Mouse (Mus musculus) T-helper 17 cell (primary cell): Measurements from ENCODE around the gene Zfp385b.

Source experiments
- in situ Hi-C, 2 experiments: fragments of 300-600 bp; cut with MboI, MseI; formaldehyde crosslinking; loops; 1 replicate in 1 of 2; 2 replicates in 1 of 2; pipeline ENCODE4 v1.15.1; 2025; ENCODE audit warnings: high pct_unique_total_duplicates in 2 of 2

Gene Zfp385b

DNA sequence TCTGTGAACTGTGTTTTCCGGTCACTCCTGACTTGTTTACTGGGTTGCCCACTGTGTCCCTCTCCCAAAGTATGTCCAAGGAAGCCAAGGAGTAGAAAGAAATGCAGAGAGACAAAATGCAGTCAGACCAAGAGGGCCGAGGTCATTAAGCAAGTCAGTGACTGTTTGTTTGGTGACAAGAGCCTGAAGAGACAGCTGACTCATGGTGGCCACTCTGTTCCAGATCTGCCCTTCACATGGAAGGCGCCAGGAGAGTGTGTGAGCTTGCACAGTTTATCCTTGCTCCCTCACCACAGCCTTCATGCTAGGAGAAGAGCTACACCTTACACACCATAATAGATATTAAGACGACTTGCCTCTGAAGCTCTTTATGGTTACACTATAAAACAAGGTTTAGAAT is 28.6 kb downstream of the Zfp385b start:
- in situ Hi-C loops = no loop called here

DNA sequence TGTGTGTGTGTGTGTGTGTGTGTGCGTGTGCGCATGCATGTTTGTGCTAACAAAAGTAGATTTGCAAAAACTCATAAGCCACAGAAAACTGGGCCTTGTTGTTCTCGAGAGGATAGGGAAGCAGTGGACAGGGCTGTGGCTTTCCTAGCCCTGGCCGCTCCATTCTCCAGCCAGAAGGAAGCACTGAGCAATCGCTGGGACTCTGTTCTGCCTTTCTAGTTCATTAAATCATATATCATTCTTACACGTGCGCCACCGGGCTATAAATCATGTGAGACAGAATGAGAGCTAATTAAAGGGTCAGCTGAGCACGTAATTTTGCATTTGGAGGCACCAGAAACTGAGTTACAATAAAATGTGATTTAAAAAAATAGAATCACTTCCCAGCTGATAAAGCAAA is 29.1 kb downstream of the Zfp385b start:
- in situ Hi-C loops = no loop called here

GRCm38 (mm10) chr2:77781390-77781789 is 38.0 kb downstream of the Zfp385b start:
- in situ Hi-C loops = no loop called here

DNA sequence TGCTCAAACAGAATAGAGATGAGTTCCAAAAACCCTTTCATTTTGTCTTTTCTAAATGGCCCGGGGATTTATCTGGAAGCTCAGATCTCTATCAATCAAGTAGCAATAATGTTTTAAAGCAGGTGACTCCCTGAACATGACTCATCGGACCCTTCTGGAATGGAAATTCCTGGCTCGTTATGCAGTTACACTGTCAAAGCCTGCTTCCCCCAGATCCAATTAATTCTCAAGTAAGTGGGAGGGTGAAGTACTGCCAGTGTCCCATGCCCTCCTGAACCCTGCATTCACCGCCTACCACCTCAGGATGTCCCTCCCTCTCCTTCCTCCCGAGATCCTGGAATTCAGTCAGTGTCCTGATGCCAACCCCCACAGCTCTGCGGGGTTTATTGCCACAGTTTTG is 41.7 kb downstream of the Zfp385b start:
- in situ Hi-C loops = no loop called here

DNA sequence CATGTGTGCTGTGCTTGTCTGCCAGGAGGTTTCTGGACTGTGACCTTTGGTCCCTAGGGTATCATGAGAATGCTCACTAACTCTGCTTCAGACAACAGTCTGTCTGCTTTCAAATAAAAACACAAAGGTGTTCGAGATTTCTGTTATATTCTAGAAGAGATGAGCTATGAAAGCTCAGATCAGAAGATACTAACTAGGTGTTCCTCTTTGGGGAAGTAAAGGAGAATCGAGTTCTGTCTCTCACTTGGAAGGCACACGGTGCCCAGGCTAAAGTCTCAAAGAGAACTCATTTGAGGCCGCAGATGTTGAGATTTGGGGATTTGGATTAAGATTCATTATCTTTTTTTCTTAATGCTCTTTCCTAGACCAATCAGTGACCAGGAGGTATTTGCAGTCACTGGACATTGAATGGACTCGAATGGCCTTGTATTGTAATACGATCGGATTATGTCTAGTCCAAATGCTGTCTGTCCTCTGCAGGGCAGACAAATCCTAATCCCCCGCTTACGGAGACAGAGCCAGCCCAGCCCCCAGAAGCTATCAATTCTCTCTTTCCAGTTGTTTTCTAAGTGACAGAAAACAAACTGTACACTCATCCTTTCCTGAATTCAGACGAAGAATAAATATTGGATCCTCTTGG is 42.3 kb downstream of the Zfp385b start:
- in situ Hi-C loops = no loop called here

DNA sequence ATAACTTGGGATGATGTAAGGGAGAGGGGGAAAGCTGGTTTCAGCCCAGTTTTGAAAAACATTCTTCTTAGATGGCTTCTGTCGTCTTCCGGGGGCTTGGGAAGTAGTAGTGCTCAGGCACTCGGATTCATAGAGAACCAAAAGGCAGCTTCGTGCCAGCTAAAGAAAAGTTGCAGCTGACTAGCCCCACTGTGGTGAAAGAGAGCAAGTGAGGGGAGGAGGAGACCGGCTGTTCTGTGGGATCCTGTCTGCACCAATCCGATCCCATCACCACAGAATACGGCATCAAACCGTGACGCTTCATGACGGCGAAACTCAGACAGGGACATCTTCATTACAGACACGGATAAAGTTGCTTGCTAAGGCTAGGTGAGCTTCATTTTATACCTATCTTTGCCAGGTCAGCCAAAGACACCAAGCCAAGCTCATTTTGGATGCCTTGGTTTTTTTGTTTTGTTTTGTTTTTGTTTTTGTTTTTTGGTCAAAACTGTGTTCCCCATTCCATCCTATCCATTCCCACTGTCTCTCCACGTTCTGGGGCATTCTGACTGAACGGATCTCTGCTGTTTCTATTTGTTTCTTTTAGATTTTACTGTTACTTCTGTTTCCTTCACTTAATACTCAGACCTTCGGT is 44.1 kb downstream of the Zfp385b start:
- in situ Hi-C loops = no loop called here

GRCm38 (mm10) chr2:77770056-77770697 is 49.3 kb downstream of the Zfp385b start:
- in situ Hi-C loops = no loop called here

DNA sequence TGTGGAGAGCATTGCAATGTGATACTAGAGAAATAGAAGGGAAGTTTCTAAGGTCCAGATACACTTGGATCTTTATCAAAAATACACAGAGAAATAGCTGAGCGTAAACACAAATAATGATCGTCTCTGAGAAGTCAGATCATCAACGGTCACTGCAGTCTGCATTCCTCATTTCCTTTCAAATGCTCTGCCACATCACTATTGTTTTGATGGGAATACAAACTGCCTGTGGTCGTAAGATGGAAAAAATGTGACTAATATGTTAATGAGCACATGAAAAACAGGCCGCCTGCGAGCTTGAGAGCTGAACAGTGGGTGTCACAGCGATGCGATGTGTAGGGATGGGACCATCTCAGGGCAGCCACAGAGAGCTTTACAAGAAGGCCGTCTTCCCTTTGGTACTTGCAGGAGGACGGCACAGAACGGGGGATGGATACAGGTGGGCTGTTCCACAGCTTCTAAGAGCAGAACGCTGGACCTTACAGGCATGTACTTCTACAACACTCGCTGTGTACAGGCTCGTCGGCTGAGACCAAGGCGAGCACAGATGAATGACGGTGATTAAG is 51.0 kb downstream of the Zfp385b start:
- in situ Hi-C loops = no loop called here

- in situ Hi-C loops = no loop called here
These were observed 57.5 kb downstream of the Zfp385b start for GRCm38 (mm10) chr2:77761967-77762366.

- in situ Hi-C loops = no loop called here
These were observed 60.9 kb downstream of the Zfp385b start for GRCm38 (mm10) chr2:77758403-77759071.

GRCm38 (mm10) chr2:77752491-77752890 is 66.9 kb downstream of the Zfp385b start:
- in situ Hi-C loops = no loop called here

DNA sequence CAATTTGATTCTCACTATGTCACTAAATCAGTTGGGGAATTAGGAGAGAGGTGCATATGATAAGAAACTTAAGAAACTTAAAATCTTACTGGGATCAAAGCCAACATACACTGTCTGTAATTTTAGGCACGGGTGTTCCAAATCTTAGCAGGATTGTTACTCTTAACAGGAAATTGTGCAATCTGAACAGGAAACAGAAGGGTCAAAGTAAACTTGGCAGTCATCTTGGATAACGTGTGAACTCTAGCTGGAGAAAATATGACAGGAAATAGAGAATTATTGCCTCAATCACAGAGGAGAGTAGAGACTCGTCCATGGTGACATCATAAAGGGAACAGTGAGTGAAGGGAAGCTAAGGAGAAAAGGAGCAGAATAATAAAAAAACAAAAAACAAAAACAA is 69.8 kb downstream of the Zfp385b start:
- in situ Hi-C loops = no loop called here

- in situ Hi-C loops = no loop called here
These were observed 73.0 kb downstream of the Zfp385b start for GRCm38 (mm10) chr2:77746417-77746816.

DNA sequence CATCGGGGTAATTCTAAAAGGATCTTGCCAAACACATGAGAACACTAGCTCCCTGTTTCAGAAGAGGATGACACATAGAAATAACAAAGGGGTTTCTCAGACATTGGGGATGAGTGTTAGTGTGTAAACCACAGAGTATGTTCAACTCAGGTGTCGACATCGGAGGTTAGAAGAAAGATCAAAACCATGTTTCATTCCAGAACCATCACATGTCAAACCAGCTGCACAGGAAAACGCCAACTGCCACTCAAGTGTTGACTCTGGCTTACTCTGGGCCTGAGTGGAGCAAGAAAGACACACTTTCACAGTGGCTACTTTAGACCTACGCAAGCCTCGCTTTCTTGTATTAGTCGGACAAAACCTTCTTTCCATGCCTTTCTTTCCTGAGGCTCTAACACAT is 74.2 kb downstream of the Zfp385b start:
- in situ Hi-C loops = no loop called here

DNA sequence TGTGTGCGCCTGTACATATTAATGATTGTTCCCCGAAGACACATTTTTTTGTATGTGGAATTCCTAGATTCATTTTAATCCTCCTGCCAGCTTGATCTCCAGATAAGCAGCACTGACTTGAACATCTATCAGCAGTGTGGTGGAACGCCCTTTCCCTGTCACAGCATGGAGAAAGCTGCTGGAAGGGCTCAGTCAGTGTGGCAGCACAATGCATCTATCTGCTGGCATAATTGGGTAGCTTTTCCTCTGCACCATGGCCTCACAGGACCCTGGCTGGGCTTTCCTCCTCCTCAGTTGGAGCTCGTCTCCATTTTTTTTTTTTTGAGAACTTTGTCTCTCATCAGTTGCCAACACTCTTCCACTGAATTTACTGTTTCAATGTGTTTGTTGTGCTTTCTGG is 77.1 kb downstream of the Zfp385b start:
- in situ Hi-C loops = no loop called here

DNA sequence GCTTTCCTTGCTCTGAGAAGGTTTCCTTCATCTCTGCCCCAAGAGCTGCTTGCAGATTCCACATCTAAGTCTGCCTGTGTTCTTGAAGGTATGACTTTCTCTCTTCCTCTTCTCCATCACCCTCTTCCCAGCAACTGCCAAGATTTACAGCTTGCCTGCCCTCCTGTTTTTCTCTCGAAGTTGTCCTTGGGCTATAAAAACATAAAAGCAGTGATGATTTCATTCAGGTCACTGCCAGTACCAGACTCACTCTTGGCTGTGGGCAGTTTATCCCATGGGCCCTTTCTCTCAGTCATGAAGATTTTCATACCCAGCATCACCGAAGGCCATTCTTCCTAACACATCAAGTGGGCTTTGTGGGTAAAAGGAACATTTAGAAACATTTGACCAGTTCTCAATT is 89.2 kb downstream of the Zfp385b start:
- in situ Hi-C loops = no loop called here

GRCm38 (mm10) chr2:77726798-77727197 is 92.6 kb downstream of the Zfp385b start:
- in situ Hi-C loops = no loop called here

DNA sequence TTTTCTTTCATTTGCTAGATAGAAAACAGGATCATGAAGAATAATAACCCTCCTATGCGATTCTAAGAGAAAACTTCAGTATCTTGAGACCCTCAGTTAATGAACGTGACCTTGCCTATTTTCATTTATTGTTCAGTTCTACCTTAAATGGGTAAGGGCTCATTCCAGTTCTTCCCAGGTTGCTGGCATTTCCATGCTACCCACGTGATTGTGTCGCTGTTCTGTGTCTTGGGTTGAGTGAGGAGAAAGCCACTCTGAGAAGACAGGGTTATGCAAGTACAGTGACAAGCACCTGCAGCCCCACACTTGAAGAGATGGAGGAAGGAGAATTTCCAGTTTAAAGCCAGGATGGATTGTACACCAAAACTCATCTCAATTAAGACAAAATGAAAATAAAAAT is 98.6 kb downstream of the Zfp385b start:
- in situ Hi-C loops = no loop called here

DNA sequence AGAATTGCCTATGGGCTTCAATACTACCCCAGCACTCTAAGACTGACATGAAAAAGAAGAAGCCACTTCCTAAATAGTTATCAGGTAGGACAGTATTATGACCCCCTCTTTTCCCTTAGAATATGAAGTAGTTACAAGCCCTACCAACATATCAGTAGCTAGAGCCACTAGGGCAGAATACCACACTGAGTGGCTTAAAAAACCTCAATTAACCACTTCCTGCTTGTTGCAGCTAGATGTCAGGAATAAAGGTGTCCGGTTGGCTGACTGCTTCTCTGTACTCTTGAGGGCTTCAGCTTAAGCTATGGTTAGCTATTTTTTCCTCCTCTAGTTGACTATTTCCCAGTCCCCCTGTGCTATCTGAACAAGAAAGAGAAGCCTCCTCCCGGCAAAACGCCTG is 103.1 kb downstream of the Zfp385b start:
- in situ Hi-C loops = no loop called here

DNA sequence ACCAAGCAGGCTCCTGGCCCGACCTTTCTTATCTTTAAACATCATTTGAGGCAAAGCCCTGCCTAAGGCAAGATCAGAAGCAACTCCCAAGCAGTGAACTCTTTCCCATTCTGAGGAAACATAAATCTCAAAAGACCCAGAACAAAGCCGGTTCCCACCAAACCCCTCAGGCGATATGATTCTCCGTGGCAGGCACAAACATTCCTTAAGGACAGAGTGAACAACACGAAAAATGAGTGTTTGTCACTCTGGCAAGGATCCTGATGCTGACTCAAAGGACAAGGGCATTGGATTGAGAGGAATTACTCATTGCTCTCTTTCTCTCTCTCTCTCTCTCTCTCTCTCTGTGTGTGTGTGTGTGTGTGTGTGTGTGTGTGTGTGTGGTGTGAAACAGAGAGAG is 105.6 kb downstream of the Zfp385b start:
- in situ Hi-C loops = loop anchor here in 1 of 2 experiments (5.0 kb wide), 1 partner anchor 327 kb away; no protein-coding TSS in a partner anchor

DNA sequence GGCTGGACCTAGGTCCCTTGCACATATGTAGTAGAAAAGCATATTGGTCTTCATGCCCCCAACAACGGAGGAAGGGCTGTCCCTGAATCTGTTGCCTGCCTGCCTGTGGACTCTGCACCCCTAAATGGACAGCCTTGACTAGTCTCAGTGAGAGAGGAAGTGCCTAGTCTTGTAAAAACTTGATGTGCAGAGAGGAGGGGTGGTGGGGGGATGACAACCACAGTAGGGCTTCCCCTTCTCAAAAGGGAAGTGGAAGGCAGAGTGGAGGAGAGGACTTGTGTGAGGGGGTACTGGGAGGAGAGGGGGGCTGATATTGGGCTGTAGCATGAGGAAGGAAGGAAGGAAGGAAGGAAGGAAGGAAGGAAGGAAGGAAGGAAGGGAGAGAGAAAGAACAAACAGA is 107.7 kb downstream of the Zfp385b start:
- in situ Hi-C loops = loop anchor here in 1 of 2 experiments (5.0 kb wide), 1 partner anchor 324 kb away; no protein-coding TSS in a partner anchor

DNA sequence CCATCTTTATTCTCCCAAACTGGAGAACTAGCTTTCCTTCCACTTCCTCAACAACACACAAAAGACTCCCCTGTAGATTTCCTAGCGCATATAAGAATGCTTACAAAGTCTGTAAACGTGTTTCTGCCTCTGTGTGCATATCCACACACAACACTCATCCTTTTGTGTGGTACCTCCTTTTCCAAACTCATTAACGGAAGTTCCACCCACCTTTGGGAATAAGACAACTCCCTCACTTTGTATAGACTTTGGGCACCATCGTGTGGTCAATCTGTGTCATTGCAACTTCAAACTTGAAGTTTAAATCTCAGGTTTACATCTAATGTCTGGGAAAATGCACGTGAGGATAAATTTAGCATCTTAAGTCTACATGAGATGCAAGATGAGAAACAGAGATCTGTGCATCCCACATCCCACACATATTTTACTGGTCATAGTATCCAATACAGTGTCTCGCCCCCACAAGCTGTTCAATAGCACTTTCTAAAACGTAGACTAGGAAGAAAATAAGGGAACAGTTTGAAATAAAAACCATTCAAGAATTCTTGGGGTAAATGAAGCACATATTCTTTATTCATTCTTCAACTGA is 110.1 kb downstream of the Zfp385b start:
- in situ Hi-C loops = loop anchor here in 1 of 2 experiments (5.0 kb wide), 1 partner anchor 322 kb away; no protein-coding TSS in a partner anchor
